Mouse (Mus musculus) CH12.LX (cell line): Measurements from ENCODE around the gene Nudt15. TPM values are rescaled to one million over a fixed set of nuclear protein-coding genes. Genes with fewer than 3 reads are reported as not detected.

ENCODE experiments used
- DNase-seq: peaks from one replicate; pipeline ENCODE4 v3.0.0-alpha.2; 2013; ENCODE audit errors: extremely low read depth
- H3K27ac ChIP-seq: 2 replicates; pipeline ENCODE4 v1.5.1; 2012; ENCODE audit warnings: low read depth, mild to moderate bottlenecking, control low read depth, moderate library complexity; ENCODE audit not compliant: insufficient read depth
- H3K27me3 ChIP-seq: replicated peaks from 2 replicates; pipeline ENCODE3; 2012; ENCODE audit warnings: inconsistent platforms
- H3K36me3 ChIP-seq, 2 experiments: replicated peaks in 1 of 2; 2 replicates each; pipeline versions ENCODE3 to v1.6.1; 2012; ENCODE audit warnings: inconsistent platforms in 1 of 2, low read length in 1 of 2, mild to moderate bottlenecking in 1 of 2, mixed read lengths in 1 of 2, moderate library complexity in 1 of 2; ENCODE audit not compliant: control insufficient read depth in 1 of 2, insufficient read depth in 1 of 2
- H3K4me1 ChIP-seq, 2 experiments: 2 replicates each; pipeline ENCODE4 v1.6.1; 2012; ENCODE audit warnings: inconsistent platforms in 1 of 2, moderate library complexity in 1 of 2; ENCODE audit not compliant: insufficient read depth in 2 of 2, control insufficient read depth in 1 of 2
- H3K4me2 ChIP-seq: 2 replicates; pipeline ENCODE4 v1.6.1; 2012; ENCODE audit warnings: low read depth, mild to moderate bottlenecking, control low read depth; ENCODE audit not compliant: poor library complexity, insufficient read depth, severe bottlenecking
- H3K4me3 ChIP-seq, 3 experiments: fragments of 150-350 bp in 1 of 3; sonication (generic) in 1 of 3; replicated peaks in 1 of 3; 2 replicates each; pipeline versions ENCODE3 to v1.5.1; 2011 to 2012; ENCODE audit warnings: low read depth in 2 of 3, low read length in 2 of 3, mild to moderate bottlenecking in 2 of 3, moderate library complexity in 2 of 3, control low read depth in 1 of 3, improper control_type of control experiment in 1 of 3, inconsistent platforms in 1 of 3, mixed read lengths in 1 of 3; ENCODE audit not compliant: poor library complexity in 1 of 3
- H3K79me2 ChIP-seq: replicated peaks from 2 replicates; pipeline ENCODE4 v1.6.1; 2012; ENCODE audit warnings: mild to moderate bottlenecking, moderate library complexity; ENCODE audit not compliant: control insufficient read depth, poor library complexity, insufficient read depth, severe bottlenecking; ENCODE audit errors: extremely low read depth
- H3K9ac ChIP-seq: 2 replicates; pipeline ENCODE4 v1.6.1; 2012; ENCODE audit warnings: low read depth, mild to moderate bottlenecking, control low read depth, moderate library complexity; ENCODE audit not compliant: insufficient read depth
- H3K9me3 ChIP-seq: replicated peaks from 2 replicates; pipeline ENCODE3; 2012; ENCODE audit warnings: low read length, inconsistent platforms, mixed read lengths
- BHLHE40 ChIP-seq: IDR thresholded peaks from 2 replicates; pipeline ENCODE4 v1.6.1; 2011; ENCODE audit warnings: mild to moderate bottlenecking, low read depth, low read length, improper control_type of control experiment
- CHD1 ChIP-seq: IDR thresholded peaks from 2 replicates; pipeline ENCODE4 v1.6.1; 2012; ENCODE audit warnings: low read depth, low read length, improper control_type of control experiment, inconsistent platforms
- CHD2 ChIP-seq: IDR thresholded peaks from 2 replicates; pipeline ENCODE4 v1.6.1; 2011; ENCODE audit warnings: low read length, improper control_type of control experiment
- ELF1 ChIP-seq: IDR thresholded peaks from 2 replicates; pipeline ENCODE4 v1.6.1; 2014; ENCODE audit warnings: low read depth, mild to moderate bottlenecking, inconsistent platforms, low read length, improper control_type of control experiment
- ETS1 ChIP-seq: conservative IDR thresholded peaks from 2 replicates; pipeline ENCODE4 v1.6.1; 2012; ENCODE audit warnings: low read depth, mild to moderate bottlenecking, inconsistent platforms, low read length, improper control_type of control experiment, moderate library complexity
- JUN ChIP-seq: IDR thresholded peaks from 2 replicates; pipeline ENCODE4 v1.6.1; 2011; ENCODE audit warnings: low read depth, mild to moderate bottlenecking, low read length, improper control_type of control experiment, moderate library complexity; ENCODE audit not compliant: insufficient read depth
- MAX ChIP-seq: IDR thresholded peaks from 2 replicates; pipeline ENCODE4 v1.6.1; 2011; ENCODE audit warnings: low read length, improper control_type of control experiment
- MEF2A ChIP-seq: IDR thresholded peaks from 2 replicates; pipeline ENCODE4 v1.6.1; 2014; ENCODE audit warnings: low read depth, mild to moderate bottlenecking, inconsistent platforms, low read length, improper control_type of control experiment, borderline replicate concordance
- NELFE ChIP-seq: IDR thresholded peaks from 2 replicates; pipeline ENCODE4 v1.6.1; 2011; ENCODE audit warnings: low read depth, low read length, improper control_type of control experiment
- PAX5 ChIP-seq: IDR thresholded peaks from 2 replicates; pipeline ENCODE4 v1.6.1; 2012; ENCODE audit warnings: low read length, inconsistent platforms, mixed read lengths
- POLR2A ChIP-seq: IDR thresholded peaks from 2 replicates; pipeline ENCODE4 v1.6.1; 2011; ENCODE audit warnings: low read depth, mild to moderate bottlenecking, improper control_type of control experiment, low read length
- RAD21 ChIP-seq: IDR thresholded peaks from 2 replicates; pipeline ENCODE4 v1.6.1; 2011; ENCODE audit warnings: low read depth, mild to moderate bottlenecking, low read length, improper control_type of control experiment, moderate library complexity
- RCOR1 ChIP-seq: conservative IDR thresholded peaks from 2 replicates; pipeline ENCODE4 v1.6.1; 2012; ENCODE audit warnings: low read depth, mild to moderate bottlenecking, inconsistent platforms, low read length, improper control_type of control experiment
- TBP ChIP-seq: conservative IDR thresholded peaks from 2 replicates; pipeline ENCODE4 v1.6.1; 2011; ENCODE audit warnings: low read depth, low read length, improper control_type of control experiment
- TCF12 ChIP-seq: IDR thresholded peaks from 2 replicates; pipeline ENCODE4 v1.6.1; 2014; ENCODE audit warnings: low read depth, mild to moderate bottlenecking, inconsistent platforms, low read length, improper control_type of control experiment
- USF1 ChIP-seq: IDR thresholded peaks from 2 replicates; pipeline ENCODE4 v1.6.1; 2014; ENCODE audit warnings: low read depth, mild to moderate bottlenecking, inconsistent platforms, low read length, improper control_type of control experiment
- USF2 ChIP-seq: conservative IDR thresholded peaks from 2 replicates; pipeline ENCODE4 v1.6.1; 2011; ENCODE audit warnings: low read depth, low read length, improper control_type of control experiment
- ZC3H11A ChIP-seq: IDR thresholded peaks from 2 replicates; pipeline ENCODE4 v1.6.1; 2012; ENCODE audit warnings: low read depth, mild to moderate bottlenecking, inconsistent platforms, low read length, improper control_type of control experiment
- ZKSCAN1 ChIP-seq: IDR thresholded peaks from 2 replicates; pipeline ENCODE4 v1.6.1; 2012; ENCODE audit warnings: low read depth, inconsistent platforms, low read length, improper control_type of control experiment, borderline replicate concordance
- ZNF384 ChIP-seq: IDR thresholded peaks from 2 replicates; pipeline ENCODE4 v1.6.1; 2012; ENCODE audit warnings: low read depth, low read length, improper control_type of control experiment, inconsistent platforms
- dilution Hi-C: fragments of 300-500 bp; cut with MboI; formaldehyde crosslinking; loops from 2 replicates; pipeline ENCODE4 v1.14.3; 2020; ENCODE audit warnings: low sequenced_read_pairs; ENCODE audit not compliant: extremely low pct_unique_long_range_greater_than_20kb, extremely low pct_ligation_motif_present
- in situ Hi-C: fragments of 300-500 bp; cut with MboI; formaldehyde crosslinking; loops from 3 replicates; pipeline ENCODE4 v1.14.3; 2019; ENCODE audit warnings: low sequenced_read_pairs, low pct_ligation_motif_present, low pct_unique_long_range_greater_than_20kb, mixed read lengths
- polyA plus RNA-seq: library from polyadenylated mRNA; unstranded; fragments of >175 nt; gene quantifications from 2 replicates; pipeline ENCODE4 v1.2.1, GENCODE M21; 2012; ENCODE audit warnings: low read depth; ENCODE audit not compliant: insufficient read length
- total RNA-seq, 2 experiments: library from RNA; depleted of rRNA; stranded (reverse); fragments of 300-350 nt in 1 of 2; fragments of >200 nt in 1 of 2; gene quantifications; 2 replicates each; pipeline ENCODE4 v1.2.3; 2012 to 2014

The Nudt15 gene
- total and polyA plus RNA-seq, 3 experiments, result 2.5 to 9.0 (median 6.8) TPM

- DNase-seq, result no peak
- H3K27ac ChIP-seq, result no peak overlapping the region
- peaks cover 0 to 3% of the 10 kb centered on the region in 2 experiments for H3K36me3 ChIP-seq
- dilution Hi-C loops, result no loop called here
- in situ Hi-C loops, result no loop called here
- H3K9ac ChIP-seq, result no peak overlapping the region
- H3K4me2 ChIP-seq, result no peak overlapping the region
- peaks cover 0 to 20% of the 10 kb centered on the region in 2 experiments; a peak in 2 of 4 replicates for H3K4me1 ChIP-seq
- H3K9me3 ChIP-seq, result no peaks in the 10 kb centered on the region
- no peaks in the 10 kb centered on the region for H3K27me3 ChIP-seq
- no peak overlapping the region for H3K4me3 ChIP-seq
- no peak for TF ChIP-seq RCOR1
- no peak for TF ChIP-seq MEF2A
- no peak for TF ChIP-seq RAD21
- TF ChIP-seq ZNF384, result no peak
- no peak for TF ChIP-seq ETS1
- TF ChIP-seq ZC3H11A, result no peak
- TF ChIP-seq PAX5, result no peak
- TF ChIP-seq ELF1, result no peak
- H3K79me2 ChIP-seq, result no peaks in the 10 kb centered on the region
Measured at GRCm38 (mm10) chr14:73550291-73550690, 2.2 kb upstream of the Nudt15 start.

- H3K79me2 ChIP-seq, result no peaks in the 10 kb centered on the region
- dilution Hi-C loops (no loop called here), in situ Hi-C loops (no loop called here)
- H3K27ac ChIP-seq, result no peak overlapping the region
- H3K4me1 ChIP-seq, result peaks cover 0 to under 1% of the 10 kb centered on the region in 2 experiments; a peak in 1 of 4 replicates
- H3K27me3 ChIP-seq, result no peaks in the 10 kb centered on the region
- no peaks in the 10 kb centered on the region for H3K36me3 ChIP-seq
- no peak for DNase-seq
- H3K4me3 ChIP-seq, result no peak overlapping the region
- H3K4me2 ChIP-seq, result no peak overlapping the region
- TF ChIP-seq ZC3H11A (no peak), TCF12 (no peak), RCOR1 (no peak), POLR2A (no peak), ZKSCAN1 (no peak), TBP (no peak), USF2 (no peak), MAX (no peak), USF1 (no peak), CHD2 (no peak), CHD1 (no peak), JUN (no peak), PAX5 (no peak), BHLHE40 (no peak), NELFE (no peak)
- no peak overlapping the region for H3K9ac ChIP-seq
- H3K9me3 ChIP-seq, result no peaks in the 10 kb centered on the region
Measured at GRCm38 (mm10) chr14:73547034-73547433, 1.0 kb downstream of the Nudt15 start.
